Mouse (Mus musculus) left cerebral cortex, postnatal 4 days (tissue): ENCODE data around the gene 1700067P10Rik. TPM values are rescaled to one million over a fixed set of nuclear protein-coding genes. Genes with fewer than 3 reads are reported as not detected.

Experiments used
- DNase-seq: peaks from one replicate; pipeline ENCODE4 v3.0.0-alpha.2; 2022
- intact Hi-C: fragments of 180-260 bp; cut with DNase I; formaldehyde crosslinking; loops from one replicate; pipeline ENCODE4 v1.15.1; 2025
- total RNA-seq, 2 experiments: library from RNA; stranded (reverse); gene quantifications; 2 replicates each; pipeline ENCODE4 v1.2.3; 2021

Gene 1700067P10Rik
- total RNA-seq, 2 experiments from 2014 or later, result not detected

DNA sequence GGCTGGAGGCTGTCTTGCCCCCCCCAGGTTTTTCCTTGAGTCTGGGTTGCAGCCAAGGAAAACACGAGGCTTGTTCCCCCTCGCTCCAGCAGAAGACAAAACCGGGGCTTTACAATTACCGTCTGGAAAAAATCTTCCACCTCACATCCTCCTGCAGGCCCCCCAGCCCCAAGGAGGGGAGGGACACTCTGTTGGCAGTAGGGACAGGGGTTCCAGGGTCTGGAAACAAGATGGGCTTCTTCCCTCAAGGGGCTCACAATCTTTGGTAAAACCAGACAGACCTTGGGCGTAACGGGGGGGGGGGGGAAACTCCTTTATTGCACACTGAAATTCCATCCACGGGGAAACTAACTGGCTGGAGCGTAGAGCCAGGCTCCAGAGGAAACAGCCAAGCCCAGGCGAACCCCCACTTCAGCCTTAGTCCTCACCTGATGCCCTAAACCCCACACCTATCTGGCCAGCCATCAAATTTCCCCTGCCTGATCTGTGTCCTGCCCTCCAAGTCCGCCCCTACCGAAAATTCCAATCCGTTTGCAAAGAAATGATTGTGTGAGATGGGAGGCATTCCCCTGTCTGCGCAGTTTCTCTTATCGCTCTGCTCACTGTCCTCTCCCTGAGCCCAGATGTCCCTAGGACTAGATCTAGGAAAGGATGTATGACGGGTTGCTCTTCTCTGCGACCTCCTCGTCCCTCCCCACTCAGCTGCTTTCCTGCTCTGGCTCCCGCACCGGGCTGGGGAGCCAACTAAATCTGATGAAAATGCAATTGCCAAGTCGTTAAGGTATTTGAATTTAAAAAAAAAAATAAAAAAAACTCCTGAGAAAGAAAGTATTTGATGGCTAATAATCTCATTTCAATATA is 5.9 kb downstream of the 1700067P10Rik start:
- intact Hi-C loops, result loop anchor here (5.0 kb wide), 1 partner anchor 223 kb away; no protein-coding TSS in a partner anchor
- no peak for DNase-seq

DNA sequence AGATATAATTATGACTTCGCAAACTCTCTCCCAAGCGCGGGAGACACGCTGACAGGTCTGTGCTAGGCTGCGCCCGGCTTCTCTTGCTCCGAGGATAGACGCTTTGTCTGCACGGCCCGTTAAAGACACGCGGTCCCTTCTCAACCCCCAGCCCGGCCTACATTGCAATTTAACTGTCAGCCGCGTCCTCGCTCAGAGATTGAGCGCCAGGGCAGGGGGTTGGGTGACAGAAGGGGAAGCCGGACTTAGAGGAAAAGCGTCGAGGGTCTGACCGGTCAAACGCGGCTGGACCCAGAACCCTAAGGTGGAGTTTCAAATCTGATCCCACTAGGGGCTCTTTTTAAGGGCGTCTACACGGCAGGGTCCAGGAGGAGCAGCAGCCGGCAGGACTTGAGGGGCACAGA is 6.6 kb downstream of the 1700067P10Rik start:
- no peak for DNase-seq
- intact Hi-C loops, result loop anchor here (5.0 kb wide), 1 partner anchor 223 kb away; no protein-coding TSS in a partner anchor

DNA sequence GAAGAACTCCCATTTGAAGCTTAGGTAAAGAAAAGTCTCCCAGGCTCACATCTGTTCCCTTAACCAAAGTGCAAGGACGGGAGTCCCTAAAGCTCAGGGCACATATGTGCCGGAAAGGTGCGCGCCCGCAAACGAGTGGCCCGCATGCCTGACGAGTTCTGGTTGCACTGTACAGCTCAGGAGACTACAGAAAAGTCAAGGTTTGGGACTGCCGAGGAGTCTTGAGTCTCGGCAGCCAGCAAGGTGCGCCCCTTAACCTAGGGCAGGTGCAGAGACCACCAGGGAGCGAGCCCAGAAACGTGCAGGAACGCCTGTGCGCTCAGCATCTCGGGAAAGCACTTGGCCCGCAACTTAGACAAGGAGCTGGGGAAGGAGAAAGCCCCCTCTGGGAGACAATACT is 7.2 kb downstream of the 1700067P10Rik start:
- intact Hi-C loops, result loop anchor here (5.0 kb wide), 1 partner anchor 224 kb away; no protein-coding TSS in a partner anchor
- DNase-seq, result no peak

DNA sequence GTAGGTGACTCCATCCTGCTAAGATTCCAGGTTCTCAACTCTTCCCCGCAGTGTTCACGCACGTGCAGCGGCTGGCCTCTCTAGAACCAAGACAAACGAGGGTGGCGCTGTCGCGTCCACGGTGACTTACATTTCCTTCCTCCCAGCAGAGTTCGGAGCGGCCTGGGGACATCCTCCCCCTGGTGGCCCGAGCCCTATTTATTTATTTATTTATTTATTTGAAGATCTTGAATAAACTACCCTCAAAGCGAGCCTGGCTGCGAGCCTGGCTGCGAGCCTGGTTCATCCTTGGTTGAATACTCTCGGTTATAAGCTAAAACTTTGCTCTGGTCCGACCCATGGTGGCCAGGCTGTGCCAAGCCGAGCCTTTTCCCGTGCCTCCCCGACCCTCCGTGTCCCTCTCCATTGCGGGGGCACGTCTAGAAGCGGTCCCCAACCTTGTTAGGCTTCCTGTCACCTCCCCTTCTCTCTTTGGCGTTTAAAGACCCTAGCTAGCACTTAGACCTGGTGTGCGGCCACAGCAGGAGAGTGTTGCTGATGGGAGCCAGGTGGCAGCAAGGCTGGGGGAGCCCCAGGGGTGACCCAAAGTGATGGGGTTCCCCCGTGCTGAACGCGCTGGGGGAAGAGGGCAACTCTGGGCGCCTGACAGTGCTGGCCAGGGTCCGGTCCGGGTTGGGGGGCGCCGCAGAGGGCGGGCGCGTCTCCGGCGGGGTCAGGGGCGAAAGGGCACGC is 8.1 kb downstream of the 1700067P10Rik start:
- intact Hi-C loops, result loop anchor here (5.0 kb wide), 1 partner anchor 225 kb away; no protein-coding TSS in a partner anchor

DNA sequence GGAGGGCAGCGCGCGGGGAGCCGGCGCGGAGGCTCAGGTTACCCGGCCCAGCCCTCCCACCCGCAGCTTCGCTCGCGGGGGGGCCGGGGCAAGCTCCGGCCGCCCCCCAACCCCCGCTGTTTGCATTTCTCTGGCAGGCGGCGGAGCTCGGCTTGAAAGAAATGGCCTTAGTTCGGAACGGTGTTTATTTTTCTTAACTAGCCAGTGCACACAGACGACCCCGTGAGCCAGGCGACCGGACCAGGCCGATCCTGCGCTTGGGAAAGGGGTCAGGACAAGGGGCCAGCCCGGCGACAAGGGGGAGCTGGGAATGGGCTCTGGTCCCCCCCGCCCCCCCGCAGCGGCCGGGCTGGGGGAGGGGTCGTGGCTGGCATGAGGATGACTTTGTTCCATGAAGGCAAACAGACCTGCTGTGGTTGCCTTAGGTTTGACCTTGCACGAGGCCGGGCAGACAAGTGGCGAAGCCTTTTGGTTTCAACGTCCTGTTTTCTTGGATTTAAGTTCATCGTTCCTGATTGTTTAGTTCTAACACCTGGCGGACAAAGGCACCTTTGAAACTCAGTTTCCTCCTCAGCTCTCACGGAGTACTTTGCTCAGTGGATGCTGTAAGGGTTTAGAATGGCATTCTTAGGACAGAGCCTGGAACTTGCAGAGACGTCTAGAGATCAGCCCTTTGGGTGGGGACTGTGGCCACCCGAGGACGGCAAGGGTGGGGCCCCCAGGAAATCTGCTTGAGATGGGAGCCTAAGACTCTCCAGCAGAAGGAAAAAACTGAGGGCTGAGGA is 8.8 kb downstream of the 1700067P10Rik start:
- no peak for DNase-seq
- intact Hi-C loops, result loop anchor here (5.0 kb wide), 1 partner anchor 226 kb away; no protein-coding TSS in a partner anchor

More for the DNA sequence above, 8.1 kb downstream of the 1700067P10Rik start:
- peak; percentile 69 for DNase-seq

DNA sequence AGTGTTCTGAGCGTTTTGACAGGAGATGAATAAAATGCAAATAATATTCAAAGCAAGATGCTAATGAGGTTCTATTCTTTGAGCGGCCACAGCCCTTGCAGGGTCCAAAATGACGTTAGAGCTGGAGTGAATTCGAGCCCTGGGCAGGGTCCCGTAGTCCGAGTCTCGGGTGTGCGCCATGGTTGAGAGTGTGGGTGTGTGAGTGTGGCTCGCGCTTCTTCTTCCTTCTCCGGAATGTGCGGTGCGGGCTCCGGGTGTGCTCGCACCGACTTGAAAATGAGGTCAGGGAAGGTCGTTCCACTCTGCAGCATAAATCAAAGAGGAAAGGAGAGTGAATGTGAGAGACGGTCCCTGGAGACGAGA is 9.4 kb downstream of the 1700067P10Rik start:
- no peak for DNase-seq
- intact Hi-C loops, result loop anchor here (5.0 kb wide), 1 partner anchor 226 kb away; no protein-coding TSS in a partner anchor

DNA sequence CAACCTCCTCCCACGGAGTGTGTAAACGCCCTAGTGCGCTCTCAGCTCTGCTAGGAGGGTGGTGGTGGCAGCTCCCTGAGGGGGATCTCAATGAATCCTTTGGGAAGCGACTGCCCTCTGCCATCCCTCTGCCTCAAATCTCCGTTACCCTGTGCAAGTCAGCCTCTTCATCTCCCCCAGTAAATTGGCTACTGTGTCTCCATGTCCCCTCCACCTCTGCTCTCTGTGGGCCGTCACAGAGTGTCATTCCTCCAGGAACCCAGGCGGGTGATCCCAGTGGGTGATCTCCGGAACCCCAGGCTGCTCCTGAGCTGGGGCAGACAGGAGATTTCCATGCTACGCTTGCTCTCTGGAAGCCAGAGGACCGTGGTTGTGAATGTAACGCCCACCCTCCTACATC is 10.2 kb downstream of the 1700067P10Rik start:
- no peak for DNase-seq
- intact Hi-C loops, result loop anchor here (5.0 kb wide), 1 partner anchor 227 kb away; no protein-coding TSS in a partner anchor

DNA sequence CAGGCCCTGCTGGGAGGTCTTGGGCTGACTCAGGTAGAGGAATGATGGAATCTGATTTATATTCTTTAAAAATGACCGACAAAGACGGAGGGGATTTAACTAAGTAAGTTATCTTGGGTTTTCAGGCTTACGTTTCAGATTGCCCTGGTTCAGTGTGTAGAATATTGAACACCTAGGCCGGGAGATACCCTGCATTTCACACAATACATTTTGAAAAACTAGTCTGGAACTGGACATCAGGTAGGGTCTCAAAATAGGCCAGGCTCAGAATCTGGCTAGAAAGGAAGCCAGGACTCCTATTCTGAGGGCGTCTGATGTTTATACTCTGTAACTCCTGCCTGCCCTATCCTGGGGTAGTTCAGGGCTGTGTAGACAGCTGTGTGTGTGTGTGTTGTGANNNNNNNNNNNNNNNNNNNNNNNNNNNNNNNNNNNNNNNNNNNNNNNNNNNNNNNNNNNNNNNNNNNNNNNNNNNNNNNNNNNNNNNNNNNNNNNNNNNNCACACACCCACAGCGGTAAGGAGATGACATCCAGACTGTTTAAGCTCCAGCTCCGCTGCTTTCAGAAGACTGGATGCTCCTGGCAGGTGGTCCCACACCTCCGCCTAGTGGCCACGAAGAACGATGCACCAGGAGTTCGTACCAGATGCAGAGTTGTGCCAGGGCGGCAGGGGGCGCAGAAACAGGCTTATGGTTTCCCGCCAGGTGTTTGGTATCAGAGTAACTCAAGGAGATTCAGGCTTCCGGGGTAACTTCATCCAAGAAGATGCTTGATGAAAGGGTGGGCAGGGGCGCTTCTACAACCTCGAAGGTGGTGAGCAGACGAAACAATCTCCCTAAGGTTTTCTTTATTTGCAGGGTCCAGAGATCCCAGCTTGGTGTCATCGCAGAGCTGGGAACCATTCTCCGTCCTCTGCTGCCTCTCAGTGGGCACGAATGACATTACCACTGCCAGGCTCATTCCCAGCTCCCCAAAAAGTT is 11.6 kb downstream of the 1700067P10Rik start:
- intact Hi-C loops, result loop anchor here (5.0 kb wide), 1 partner anchor 308 kb away; no protein-coding TSS in a partner anchor
- DNase-seq, result peak; percentile 86

DNA sequence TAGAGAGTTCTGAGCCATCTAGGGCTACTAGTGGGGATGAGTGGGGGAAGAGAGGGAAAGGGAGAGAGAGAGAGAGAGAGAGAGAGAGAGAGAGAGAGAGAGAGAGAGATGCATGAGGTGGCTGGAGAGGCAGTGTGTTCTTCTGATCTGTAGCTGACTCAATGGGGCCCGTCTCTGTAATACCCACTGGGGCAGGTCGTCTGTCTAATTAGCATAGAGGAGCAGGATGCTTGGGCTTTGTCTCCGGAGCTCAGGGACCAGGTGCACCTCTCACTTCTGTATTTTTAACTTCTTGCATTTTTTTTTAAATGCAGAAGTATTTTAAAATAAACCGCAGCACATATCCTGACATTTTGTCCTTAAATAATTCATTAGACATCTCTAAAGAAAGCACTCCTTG is 18.2 kb downstream of the 1700067P10Rik start:
- intact Hi-C loops, result no loop called here
- no peak for DNase-seq

DNA sequence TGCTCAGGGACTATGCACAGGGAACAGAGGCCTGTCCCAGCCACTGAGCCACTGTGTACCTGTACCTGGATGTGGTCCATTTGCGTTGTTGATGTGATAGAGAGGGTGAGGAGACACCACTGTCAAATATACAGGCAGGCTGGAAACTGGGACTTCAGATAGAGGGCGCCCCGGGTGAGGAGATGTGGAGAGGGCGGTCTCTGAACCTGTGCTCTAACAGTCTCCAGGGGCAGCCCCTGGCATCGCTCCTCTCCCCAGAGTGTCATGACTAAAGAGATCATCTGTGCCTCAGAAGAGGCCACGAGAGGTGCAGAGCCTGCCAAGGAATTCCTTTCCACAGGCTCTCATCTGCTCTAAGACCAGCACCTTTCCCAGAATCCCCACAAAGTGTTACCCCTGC is 18.7 kb downstream of the 1700067P10Rik start:
- intact Hi-C loops, result no loop called here

DNA sequence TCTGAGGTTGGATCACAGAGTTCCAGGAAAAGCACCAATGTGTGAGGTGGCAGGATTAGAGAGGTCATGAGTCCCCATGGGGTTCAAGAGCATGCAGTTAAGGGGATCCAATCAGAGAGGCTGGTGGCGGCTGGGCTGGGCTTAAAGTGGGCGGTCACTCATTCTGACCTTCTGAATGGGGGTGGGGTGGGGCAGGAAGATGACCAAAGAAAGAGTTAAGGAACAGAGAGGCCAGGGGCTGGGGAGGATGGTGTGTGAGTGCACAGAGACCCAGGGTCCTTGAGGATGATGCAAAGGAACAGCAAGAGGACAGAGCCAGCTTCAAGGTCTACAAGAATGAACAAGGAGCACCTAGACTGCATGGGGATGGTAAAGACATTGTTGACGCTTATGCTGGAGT is 19.4 kb downstream of the 1700067P10Rik start:
- no peak for DNase-seq
- intact Hi-C loops, result no loop called here

More for the DNA sequence above, 18.7 kb downstream of the 1700067P10Rik start:
- peak; percentile 31 for DNase-seq

DNA sequence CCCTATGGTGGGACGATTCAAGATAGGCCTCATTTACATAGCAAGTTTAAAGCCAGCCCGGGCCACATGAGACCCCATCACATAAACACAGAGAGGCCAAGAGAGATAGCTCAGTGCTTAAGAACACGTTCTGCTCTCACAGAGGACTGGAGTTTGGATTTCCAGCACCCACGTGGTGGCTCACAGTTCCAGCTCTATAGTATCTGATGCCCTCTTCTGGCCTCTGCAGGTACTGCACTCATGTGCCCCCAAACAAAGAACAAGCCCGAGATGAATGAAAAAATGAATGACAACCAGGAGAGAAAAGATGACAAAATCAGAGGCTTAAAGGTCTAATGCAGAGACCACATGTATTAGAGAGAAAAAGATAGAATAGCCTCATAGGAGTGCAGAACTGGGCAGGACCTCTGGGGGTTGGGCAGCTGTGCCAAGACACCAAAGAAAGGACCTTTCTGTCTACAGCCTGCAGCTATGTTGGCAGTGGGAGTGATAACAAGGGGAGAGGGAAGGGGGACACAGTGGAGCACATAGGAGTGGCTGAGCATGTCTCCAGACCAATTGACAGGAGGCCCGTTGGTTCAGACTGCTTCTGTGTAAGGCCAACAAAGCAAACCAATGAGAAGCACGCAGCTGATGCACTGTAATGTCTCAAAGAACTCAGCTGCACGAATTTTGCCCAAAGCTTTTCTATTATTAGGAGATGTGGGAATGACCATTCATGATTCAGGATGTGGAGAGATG is 21.6 kb downstream of the 1700067P10Rik start:
- peak; percentile 57 for DNase-seq
- intact Hi-C loops, result no loop called here

DNA sequence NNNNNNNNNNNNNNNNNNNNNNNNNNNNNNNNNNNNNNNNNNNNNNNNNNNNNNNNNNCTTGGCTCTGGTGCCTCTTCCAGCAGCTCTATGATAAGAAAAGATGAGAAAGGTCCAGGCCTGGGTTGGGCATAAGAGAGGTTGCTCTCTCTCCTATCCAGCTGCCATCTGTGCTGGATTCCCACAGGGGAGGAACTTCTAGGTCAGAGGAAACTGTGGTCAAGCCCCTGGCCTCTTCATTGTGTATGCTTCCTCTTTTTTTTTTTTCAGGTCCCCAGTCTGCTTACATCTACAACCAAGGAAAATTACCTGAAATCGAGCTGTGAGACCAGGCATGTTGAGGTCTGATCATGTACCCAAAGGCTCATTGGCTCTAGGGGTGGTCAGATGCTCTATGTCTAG is 29.5 kb downstream of the 1700067P10Rik start:
- intact Hi-C loops, result no loop called here
- DNase-seq, result no peak

DNA sequence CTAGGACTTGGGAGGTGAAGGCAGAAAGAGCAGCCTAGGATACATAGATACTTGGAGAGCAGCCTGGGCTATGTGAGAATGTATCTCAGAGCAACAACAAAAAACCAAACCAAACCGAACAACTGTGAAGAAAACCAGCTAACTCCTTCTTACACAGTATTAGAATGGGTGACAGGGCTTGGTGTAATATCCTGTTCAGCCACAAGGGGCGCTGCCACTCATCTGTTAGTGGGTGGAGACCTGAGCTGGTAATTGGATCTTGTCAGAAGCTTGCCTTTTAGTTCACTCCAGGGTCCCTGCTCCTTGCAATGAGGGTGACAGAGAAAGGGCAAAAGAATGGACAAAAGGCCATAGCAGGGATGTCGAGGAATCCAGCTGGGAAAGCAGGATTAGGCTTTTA is 30.5 kb downstream of the 1700067P10Rik start:
- DNase-seq, result peak; percentile 83
- intact Hi-C loops, result no loop called here

DNA sequence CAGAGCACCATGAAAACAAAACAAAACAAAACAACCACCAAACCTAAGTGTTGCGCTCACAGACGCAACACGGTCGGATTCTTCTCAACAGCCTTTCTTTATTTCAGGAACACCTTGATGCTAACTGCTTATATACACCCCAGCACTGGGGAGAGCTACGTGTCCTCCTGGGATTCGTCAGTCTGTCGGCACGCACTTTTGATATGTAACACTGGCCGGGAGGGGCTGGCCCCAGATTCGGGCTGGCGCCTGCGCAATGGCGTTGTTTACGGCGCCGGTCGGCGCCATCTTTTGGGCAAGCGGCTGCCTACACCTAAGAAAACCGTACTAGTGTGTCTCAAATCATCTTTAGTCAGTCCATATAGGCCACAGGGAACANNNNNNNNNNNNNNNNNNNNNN is 31.3 kb downstream of the 1700067P10Rik start:
- DNase-seq, result no peak
- intact Hi-C loops, result no loop called here

DNA sequence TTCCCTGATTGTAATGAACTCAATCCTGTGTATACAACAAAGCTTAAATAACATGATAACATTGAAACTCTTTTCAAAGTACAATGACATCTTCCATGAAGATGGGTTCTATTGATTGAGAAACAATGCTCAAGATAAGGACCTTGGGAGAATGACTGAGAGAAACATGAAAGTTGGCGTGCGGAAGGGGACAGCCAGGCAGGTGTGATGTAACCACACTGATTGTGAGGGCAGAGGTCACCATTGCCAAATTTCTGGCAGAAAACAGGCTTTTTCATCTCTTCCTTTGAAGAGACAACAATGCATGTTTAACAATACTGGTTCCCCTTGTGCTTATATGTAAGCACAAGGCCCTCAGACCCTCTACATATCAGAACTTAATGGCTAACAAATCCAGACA is 43.7 kb downstream of the 1700067P10Rik start:
- intact Hi-C loops, result no loop called here
- DNase-seq, result no peak
